Mouse (Mus musculus) myocyte (in vitro differentiated cells): ENCODE measurements around the gene Znrf1. TPM values are rescaled to one million over a fixed set of nuclear protein-coding genes. Genes with fewer than 3 reads are reported as not detected.
A peak's percentile ranks its signal among the peaks of the same experiment; 100 is the strongest.

Experiments
- H3K27me3 ChIP-seq: one replicate; pipeline ENCODE4 v1.6.1; 2011; ENCODE audit not compliant: control insufficient read depth, insufficient read depth, insufficient read length
- H3K36me3 ChIP-seq: one replicate; pipeline ENCODE4 v1.6.1; 2011; ENCODE audit not compliant: control insufficient read depth, insufficient read depth
- H3K4me2 ChIP-seq: one replicate; pipeline ENCODE4 v1.6.1; 2011; ENCODE audit warnings: low read depth, control low read depth
- H3K4me3 ChIP-seq: one replicate; pipeline ENCODE4 v1.5.1; 2011; ENCODE audit warnings: mild to moderate bottlenecking, control low read depth, moderate library complexity
- H3K79me2 ChIP-seq: one replicate; pipeline ENCODE4 v1.6.1; 2011; ENCODE audit not compliant: control insufficient read depth, insufficient read depth
- H3ac ChIP-seq: one replicate; pipeline ENCODE4 v1.6.1; 2011; ENCODE audit not compliant: control insufficient read depth, insufficient read length
- CEBPB ChIP-seq: IDR thresholded peaks from 2 replicates; pipeline ENCODE4 v1.6.1; 2011; ENCODE audit warnings: mild to moderate bottlenecking, moderate library complexity; ENCODE audit not compliant: poor library complexity, insufficient read depth, severe bottlenecking
- E2F4 ChIP-seq: IDR thresholded peaks from one replicate; pipeline ENCODE4 v1.6.1; 2011; ENCODE audit warnings: mild to moderate bottlenecking, control low read depth, moderate library complexity; ENCODE audit not compliant: insufficient read depth
- MAX ChIP-seq: IDR thresholded peaks from one replicate; pipeline ENCODE4 v1.6.1; 2011; ENCODE audit warnings: low read depth, mild to moderate bottlenecking, control low read depth
- MYOD1 ChIP-seq, 3 experiments: IDR thresholded peaks; one replicate each; pipeline ENCODE4 v1.6.1; 2011; ENCODE audit warnings: control low read depth in 2 of 3, low read depth in 2 of 3, mild to moderate bottlenecking in 2 of 3, moderate library complexity in 1 of 3; ENCODE audit not compliant: insufficient read length in 2 of 3, control insufficient read depth in 1 of 3
- MYOG ChIP-seq, 3 experiments: IDR thresholded peaks; one replicate each; pipeline ENCODE4 v1.6.1; 2011; ENCODE audit warnings: control low read depth in 2 of 3, low read depth in 2 of 3, mild to moderate bottlenecking in 2 of 3; ENCODE audit not compliant: insufficient read length in 2 of 3, control insufficient read depth in 1 of 3, insufficient read depth in 1 of 3
- POLR2A ChIP-seq: IDR thresholded peaks from one replicate; pipeline ENCODE4 v1.6.1; 2011; ENCODE audit warnings: low read depth, mild to moderate bottlenecking, control low read depth, moderate library complexity; ENCODE audit not compliant: insufficient read length
- POLR2AphosphoS2 ChIP-seq: IDR thresholded peaks from one replicate; pipeline ENCODE4 v1.6.1; 2011; ENCODE audit warnings: low read depth, control low read depth; ENCODE audit not compliant: insufficient read length
- REST ChIP-seq: IDR thresholded peaks from one replicate; pipeline ENCODE4 v1.6.1; 2011; ENCODE audit warnings: mild to moderate bottlenecking, control low read depth, moderate library complexity; ENCODE audit not compliant: insufficient read depth, insufficient read length
- SRF ChIP-seq: IDR thresholded peaks from one replicate; pipeline ENCODE4 v1.6.1; 2011; ENCODE audit warnings: low read depth; ENCODE audit not compliant: control insufficient read depth, insufficient read length
- TCF12 ChIP-seq: IDR thresholded peaks from one replicate; pipeline ENCODE4 v1.6.1; 2011; ENCODE audit warnings: mild to moderate bottlenecking, control low read depth; ENCODE audit not compliant: poor library complexity, insufficient read depth, severe bottlenecking
- TCF3 ChIP-seq: IDR thresholded peaks from one replicate; pipeline ENCODE4 v1.6.1; 2011; ENCODE audit warnings: low read depth, control low read depth; ENCODE audit not compliant: insufficient read length
- USF1 ChIP-seq: IDR thresholded peaks from one replicate; pipeline ENCODE4 v1.6.1; 2011; ENCODE audit warnings: low read depth, mild to moderate bottlenecking, control low read depth, moderate library complexity
- polyA plus RNA-seq: library from polyadenylated mRNA; unstranded; fragments of >200 nt; fragmentation: generic; extraction: Trizol; gene quantifications from one replicate; pipeline ENCODE4 v1.2.1, GENCODE M21; 2012; ENCODE audit warnings: missing spikeins

The Znrf1 gene
- polyA plus RNA-seq, 1 experiment: 39.2 TPM

- H3K36me3 ChIP-seq: no peaks in the 10 kb centered on the region
- TF ChIP-seq MYOG (IDR thresholded peaks at IDR 0.05; ENCODE audit: control insufficient read depth in 1 of 3, insufficient read depth in 1 of 3, insufficient read length in 2 of 3, low read depth in 2 of 3) (no peak), REST (no peak), CEBPB (no peak), MYOD1 (IDR thresholded peaks at IDR 0.05; ENCODE audit: control insufficient read depth in 1 of 3, insufficient read length in 2 of 3, low read depth in 2 of 3) (no peak), MAX (no peak), USF1 (no peak), POLR2A (no peak), TCF12 (no peak), SRF (no peak), POLR2AphosphoS2 (no peak)
- H3K27me3 ChIP-seq: no peaks in the 10 kb centered on the region
- H3ac ChIP-seq: no peak overlapping the region
- peaks cover 91% of the 10 kb centered on the region for H3K79me2 ChIP-seq
- no peak overlapping the region for H3K4me3 ChIP-seq
- peak overlapping the region; percentile 71 for H3K4me2 ChIP-seq
Measured at GRCm38 (mm10) chr8:111596485-111596821, 60.6 kb downstream of the Znrf1 start.

DNA sequence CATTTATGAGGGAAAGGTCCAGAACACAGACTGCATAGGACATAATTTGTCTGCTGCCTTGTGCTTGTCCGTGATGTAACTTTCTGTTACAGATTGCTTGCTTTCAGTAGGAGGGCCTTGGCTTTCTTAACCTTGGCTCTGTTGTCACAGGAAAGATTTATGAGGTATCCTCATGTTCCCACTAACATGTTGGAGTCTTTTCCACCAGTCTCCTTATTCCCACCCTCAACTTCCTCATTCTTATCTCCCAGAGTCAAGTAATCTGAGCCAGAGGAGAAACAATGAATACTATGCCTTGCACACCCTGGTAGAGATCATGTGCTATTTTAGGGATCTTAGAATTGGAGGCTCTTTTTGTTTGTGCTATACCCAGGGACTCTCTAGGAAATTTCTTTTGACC is 61.4 kb downstream of the Znrf1 start:
- Histone ChIP-seq H3K4me3 (no peak overlapping the region), H3K27me3 (no peaks in the 10 kb centered on the region), H3K36me3 (no peaks in the 10 kb centered on the region), H3K79me2 (peaks cover 91% of the 10 kb centered on the region), H3K4me2 (peak overlapping the region; percentile 71), H3ac (no peak overlapping the region)
- TF ChIP-seq CEBPB: 0 out of 2 replicates have a peak, but pooled peaks have one; percentile 23
- no peak for TF ChIP-seq E2F4

DNA sequence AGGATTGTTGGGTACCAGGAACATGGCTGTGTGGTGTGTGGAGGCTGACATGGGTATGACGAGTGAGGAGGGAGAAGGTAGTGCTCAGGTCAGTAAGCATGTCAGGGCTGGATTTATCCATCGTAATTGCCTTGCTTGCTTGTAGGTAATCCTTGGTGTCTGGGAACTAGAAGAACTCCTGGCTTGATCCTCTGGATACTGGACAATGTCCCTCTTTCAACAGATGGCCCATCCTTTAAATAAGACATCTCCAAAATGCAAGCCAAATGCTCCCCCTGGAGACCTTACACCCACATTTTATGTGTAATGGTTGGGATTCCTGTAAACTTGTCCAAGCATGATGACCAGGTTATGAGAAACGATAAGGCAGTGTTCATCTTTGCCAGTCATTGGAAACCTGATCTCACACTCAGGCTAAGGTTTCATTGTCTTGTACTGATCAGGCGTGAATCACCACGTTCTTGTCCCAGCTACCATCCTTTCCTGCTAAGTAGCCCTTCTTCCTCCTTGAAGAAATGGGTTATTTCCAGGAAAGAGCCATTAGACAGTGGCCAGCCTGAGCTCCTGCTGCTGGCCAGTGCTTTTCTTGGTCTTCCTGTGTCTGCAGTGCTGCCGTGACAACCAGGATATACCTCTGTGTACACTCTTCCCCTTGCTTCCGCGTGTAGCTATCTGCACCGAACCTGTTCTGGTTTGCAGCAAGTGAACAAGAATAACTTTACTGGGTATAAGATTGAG is 64.0 kb downstream of the Znrf1 start:
- TF ChIP-seq TCF3 (no peak), USF1 (no peak), E2F4 (no peak), SRF (no peak), POLR2A (no peak), REST (no peak), CEBPB (no peak), MYOD1 (IDR thresholded peaks at IDR 0.05; ENCODE audit: control insufficient read depth in 1 of 3, insufficient read length in 2 of 3, low read depth in 2 of 3) (no peak), MYOG (IDR thresholded peaks at IDR 0.05; ENCODE audit: control insufficient read depth in 1 of 3, insufficient read depth in 1 of 3, insufficient read length in 2 of 3, low read depth in 2 of 3) (no peak), TCF12 (no peak), MAX (no peak)
- H3K4me2 ChIP-seq: peak overlapping the region; percentile 8
- no peaks in the 10 kb centered on the region for H3K27me3 ChIP-seq
- peaks cover 90% of the 10 kb centered on the region for H3K79me2 ChIP-seq
- no peaks in the 10 kb centered on the region for H3K36me3 ChIP-seq
- H3ac ChIP-seq: no peak overlapping the region
- H3K4me3 ChIP-seq: no peak overlapping the region

DNA sequence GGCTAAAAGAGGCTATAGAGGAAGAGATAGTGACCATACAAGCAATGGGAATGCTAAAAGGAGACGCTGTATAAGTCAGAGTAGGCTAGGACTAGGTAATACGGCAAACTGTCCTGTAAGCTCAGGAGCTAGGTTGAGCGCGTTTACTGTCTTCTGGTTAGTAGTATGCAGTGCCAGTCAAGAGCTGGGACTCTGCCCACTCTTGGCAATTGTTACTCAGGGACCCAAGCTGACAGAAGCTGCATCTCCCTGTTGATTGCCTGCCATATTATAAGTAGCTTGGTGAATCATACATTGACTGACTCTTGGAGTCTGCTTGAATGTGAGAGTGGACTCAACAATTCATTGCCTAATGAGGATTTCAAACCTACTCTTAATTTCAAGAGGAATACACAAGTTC is 66.2 kb downstream of the Znrf1 start:
- TF ChIP-seq POLR2AphosphoS2: no peak
- TF ChIP-seq SRF: no peak
- TF ChIP-seq POLR2A: no peak
- no peak for TF ChIP-seq TCF12
- TF ChIP-seq E2F4: no peak
- no peak for TF ChIP-seq MYOD1 (IDR thresholded peaks at IDR 0.05; ENCODE audit: control insufficient read depth in 1 of 3, insufficient read length in 2 of 3, low read depth in 2 of 3)
- TF ChIP-seq MAX: no peak
- TF ChIP-seq USF1: no peak
- no peak for TF ChIP-seq REST
- TF ChIP-seq CEBPB: no peak
- TF ChIP-seq TCF3: no peak
- TF ChIP-seq MYOG (IDR thresholded peaks at IDR 0.05; ENCODE audit: control insufficient read depth in 1 of 3, insufficient read depth in 1 of 3, insufficient read length in 2 of 3, low read depth in 2 of 3): no peak
- no peaks in the 10 kb centered on the region for H3K36me3 ChIP-seq
- no peak overlapping the region for H3ac ChIP-seq
- H3K4me3 ChIP-seq: no peak overlapping the region
- H3K79me2 ChIP-seq: peaks cover 75% of the 10 kb centered on the region
- no peaks in the 10 kb centered on the region for H3K27me3 ChIP-seq
- H3K4me2 ChIP-seq: no peak overlapping the region

DNA sequence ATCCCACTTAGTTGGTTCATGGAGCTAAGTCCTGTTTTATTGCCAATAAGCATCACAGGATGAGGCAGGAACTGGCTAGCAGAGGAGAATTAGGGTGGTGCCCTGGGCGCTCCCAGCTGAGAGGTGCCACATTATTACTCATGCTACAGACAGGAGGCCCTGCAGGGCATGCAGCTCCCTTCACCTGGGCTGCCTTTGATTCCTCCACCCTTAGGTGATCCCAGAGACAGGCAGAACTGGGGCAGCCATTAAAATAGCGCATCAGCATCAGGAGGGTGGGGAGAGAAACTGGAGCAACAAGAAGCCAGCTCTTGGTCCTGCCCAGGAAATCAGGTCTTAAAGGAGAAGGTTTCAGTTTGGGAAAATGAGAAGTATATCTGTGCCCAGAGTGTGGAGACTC is 69.1 kb downstream of the Znrf1 start:
- H3K4me3 ChIP-seq: no peak overlapping the region
- no peaks in the 10 kb centered on the region for H3K36me3 ChIP-seq
- no peaks in the 10 kb centered on the region for H3K27me3 ChIP-seq
- peaks cover 65% of the 10 kb centered on the region for H3K79me2 ChIP-seq
- no peak overlapping the region for H3K4me2 ChIP-seq
- TF ChIP-seq E2F4 (no peak), REST (no peak), POLR2AphosphoS2 (no peak), MAX (no peak), MYOG (IDR thresholded peaks at IDR 0.05; ENCODE audit: control insufficient read depth in 1 of 3, insufficient read depth in 1 of 3, insufficient read length in 2 of 3, low read depth in 2 of 3) (no peak), POLR2A (no peak), TCF12 (no peak), CEBPB (no peak), TCF3 (no peak), MYOD1 (IDR thresholded peaks at IDR 0.05; ENCODE audit: control insufficient read depth in 1 of 3, insufficient read length in 2 of 3, low read depth in 2 of 3) (no peak), SRF (no peak), USF1 (no peak)
- no peak overlapping the region for H3ac ChIP-seq
